Mouse (Mus musculus) cerebellum, adult 2 months (tissue): ENCODE measurements around the gene Fam234b.

Experiments used
- CTCF ChIP-seq: fragments of 200-500 bp; IDR thresholded peaks from 2 replicates; pipeline ENCODE4 v1.5.1; 2011; ENCODE audit warnings: low read depth, mild to moderate bottlenecking, control low read depth, low read length, moderate library complexity, borderline replicate concordance; ENCODE audit not compliant: insufficient read depth
- POLR2A ChIP-seq: fragments of 200-500 bp; IDR thresholded peaks from 2 replicates; pipeline ENCODE4 v1.6.1; 2011; ENCODE audit warnings: low read length, control low read depth, borderline replicate concordance; ENCODE audit not compliant: insufficient read depth

- no peak for TF ChIP-seq CTCF
- no peak for TF ChIP-seq POLR2A
Observed at GRCm38 (mm10) chr6:135235742-135236141, 38.0 kb downstream of the Fam234b start.
